Mouse (Mus musculus) ES-E14 (cell line): ENCODE results near the gene Lmf1.

ENCODE experiments used
- HCFC1 ChIP-seq: IDR thresholded peaks from 2 replicates; pipeline ENCODE4 v1.6.1; 2012; ENCODE audit warnings: low read length, inconsistent platforms, borderline replicate concordance; ENCODE audit not compliant: insufficient read depth
- MAFK ChIP-seq: IDR thresholded peaks from 2 replicates; pipeline ENCODE4 v1.6.1; 2014; ENCODE audit warnings: mild to moderate bottlenecking, low read depth, low read length, inconsistent platforms; ENCODE audit not compliant: insufficient read depth
- ZC3H11A ChIP-seq: IDR thresholded peaks from 2 replicates; pipeline ENCODE4 v1.6.1; 2012; ENCODE audit warnings: low read depth, mild to moderate bottlenecking, inconsistent platforms, low read length, borderline replicate concordance

- no peak for TF ChIP-seq MAFK
- TF ChIP-seq ZC3H11A: no peak
- TF ChIP-seq HCFC1: no peak
These were observed 87.0 kb downstream of the Lmf1 start for GRCm38 (mm10) chr17:25665891-25666290.
